Mouse (Mus musculus) forebrain, embryonic 10.5 days (tissue): ENCODE measurements around the gene Xpnpep3. TPM values are rescaled to one million over a fixed set of nuclear protein-coding genes. Genes with fewer than 3 reads are reported as not detected.

Experiments used
- DNase-seq: peaks from one replicate; pipeline ENCODE4 v3.0.0-alpha.2; 2017; ENCODE audit warnings: low spot score; ENCODE audit errors: extremely low spot score
- H3K27ac ChIP-seq: fragments of 300-500 bp; sonication (generic); 2 replicates; pipeline ENCODE4 v1.5.1; 2016; ENCODE audit warnings: mild to moderate bottlenecking
- H3K27me3 ChIP-seq: fragments of 300-500 bp; sonication (generic); 2 replicates; pipeline ENCODE4 v1.6.1; 2016; ENCODE audit warnings: mild to moderate bottlenecking; ENCODE audit not compliant: poor library complexity, severe bottlenecking
- H3K36me3 ChIP-seq: fragments of 300-500 bp; sonication (generic); replicated peaks from 2 replicates; pipeline ENCODE4 v1.6.1; 2016; ENCODE audit warnings: mild to moderate bottlenecking, moderate library complexity
- H3K4me1 ChIP-seq: fragments of 300-500 bp; sonication (generic); 2 replicates; pipeline ENCODE4 v1.6.1; 2016
- H3K4me3 ChIP-seq: fragments of 300-500 bp; sonication (generic); 2 replicates; pipeline ENCODE4 v1.5.1; 2016; ENCODE audit warnings: mild to moderate bottlenecking, moderate library complexity
- H3K9me3 ChIP-seq: fragments of 300-500 bp; sonication (generic); 2 replicates; pipeline ENCODE4 v1.6.1; 2016; ENCODE audit warnings: mild to moderate bottlenecking, moderate library complexity
- WGBS: fragments of 180-500 bp; shearing (Covaris S2); methylation state at CpG from one replicate; pipeline ENCODE4 v1.1.7; 2016; 5-methylcytosine and 5-hydroxymethylcytosine counted together
- polyA plus RNA-seq: library from polyadenylated mRNA; unstranded; fragments of >200 nt; fragmentation: Nextera tagmentation; extraction: Ambion mirVana; gene quantifications from 2 replicates; pipeline ENCODE4 v1.2.1, GENCODE M21; 2016

Gene Xpnpep3
- polyA plus RNA-seq, result 14.5 and 15.0 TPM in 2 replicates

- H3K27ac ChIP-seq, result peak within 1 kb of the TSS; percentile 97
- under 1% methylated on average over 50 of the region's 50 CpGs for WGBS
Measured at GRCm38 (mm10) chr15:81399638-81400315, at the start of gene Xpnpep3, which contains the start of gene St13. Gene Xpnpep3 (plus strand): TSS chr15:81400138. Gene St13 (minus strand): TSS chr15:81400077.

DNA sequence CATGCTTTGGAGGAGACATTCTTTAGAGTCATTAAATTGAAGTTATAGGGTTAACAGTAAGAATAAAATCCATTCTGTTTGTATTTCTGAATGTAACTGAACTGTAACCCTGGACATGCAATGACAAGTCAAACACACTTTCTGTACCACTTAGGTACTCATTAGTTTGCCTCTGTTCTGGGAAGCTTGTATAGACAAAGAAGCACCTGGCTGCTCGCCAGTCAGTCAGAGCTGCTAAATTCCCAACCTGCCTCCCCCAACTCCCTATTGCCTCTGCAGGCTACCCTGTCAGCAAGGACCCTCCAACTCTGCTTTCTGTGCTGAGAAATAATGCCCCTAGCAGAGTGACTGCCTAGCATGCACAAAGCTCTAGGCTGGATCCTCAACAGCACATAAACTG is 49.5 kb upstream of the Xpnpep3 start:
- WGBS, result 81% methylated on average over 1 of the region's 1 CpGs
- Histone ChIP-seq H3K27me3 (no peaks in the 10 kb centered on the region), H3K4me1 (no peaks in the 10 kb centered on the region), H3K36me3 (peaks cover 3% of the 10 kb centered on the region), H3K9me3 (no peaks in the 10 kb centered on the region), H3K27ac (no peak overlapping the region), H3K4me3 (no peak overlapping the region)
- DNase-seq, result no peak

More at GRCm38 (mm10) chr15:81399638-81400315, at the start of gene Xpnpep3, which contains the start of gene St13:
- peak within 1 kb of the TSS; percentile 90 for H3K4me3 ChIP-seq
- H3K9me3 ChIP-seq, result no peaks in the 10 kb centered on the region
- peaks cover 30% of the 10 kb centered on the region for H3K36me3 ChIP-seq
- H3K27me3 ChIP-seq, result no peaks in the 10 kb centered on the region
- DNase-seq, result peak; percentile 92
- peaks cover 30% of the 10 kb centered on the region for H3K4me1 ChIP-seq

DNA sequence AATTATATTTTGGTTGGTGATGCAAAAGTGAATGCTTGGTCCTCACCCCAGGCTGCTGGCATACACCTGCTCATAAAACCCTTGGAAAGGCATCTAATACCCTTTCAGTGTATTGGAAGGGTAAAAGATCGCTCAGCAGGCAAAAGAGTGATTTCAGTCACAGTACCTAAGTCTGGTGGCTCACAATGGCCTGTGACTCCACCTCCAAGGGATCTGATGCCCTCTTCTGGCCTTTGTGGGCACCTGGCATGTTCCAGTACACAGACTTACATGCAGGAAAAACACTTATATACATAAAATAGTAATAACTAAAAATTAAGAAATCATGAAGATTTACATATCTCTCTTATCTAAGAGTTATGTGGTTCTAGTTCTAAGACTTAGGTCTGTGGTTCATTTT is 47.3 kb upstream of the Xpnpep3 start:
- no peak for DNase-seq
- Histone ChIP-seq H3K9me3 (no peaks in the 10 kb centered on the region), H3K4me1 (peaks cover 13% of the 10 kb centered on the region), H3K4me3 (no peak overlapping the region), H3K27ac (no peak overlapping the region), H3K27me3 (no peaks in the 10 kb centered on the region), H3K36me3 (peaks cover 6% of the 10 kb centered on the region)
- WGBS, result 76% methylated on average over 1 of the region's 1 CpGs

GRCm38 (mm10) chr15:81355146-81355761 is 44.7 kb upstream of the Xpnpep3 start:
- peak; percentile 55 for DNase-seq
- WGBS, result 53% methylated on average over 3 of the region's 3 CpGs

DNA sequence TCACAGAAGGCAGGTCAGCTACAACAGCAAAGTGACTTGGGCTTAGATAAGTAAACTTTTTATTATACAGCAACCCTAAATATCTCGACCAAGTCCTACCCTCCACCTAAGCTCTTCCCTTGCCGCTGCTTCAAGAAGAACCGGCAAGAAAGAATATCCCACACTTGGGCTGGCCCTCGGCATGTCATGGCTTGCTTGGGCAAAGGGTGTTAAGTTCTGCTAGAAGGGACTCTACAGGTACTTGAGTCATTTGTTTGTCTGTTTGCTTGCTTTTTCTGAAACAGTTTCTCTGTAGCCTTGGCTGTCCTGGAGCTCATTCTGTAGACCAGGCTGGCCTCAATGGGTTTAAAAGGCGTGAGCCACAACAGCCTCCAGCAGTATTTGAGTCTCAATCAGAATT is 43.0 kb upstream of the Xpnpep3 start:
- no peak for DNase-seq
- Histone ChIP-seq H3K9me3 (no peaks in the 10 kb centered on the region), H3K27ac (no peak overlapping the region), H3K36me3 (peaks cover 8% of the 10 kb centered on the region), H3K4me1 (peaks cover 46% of the 10 kb centered on the region), H3K27me3 (no peaks in the 10 kb centered on the region), H3K4me3 (no peak overlapping the region)
- WGBS, result 52% methylated on average over 5 of the region's 5 CpGs

More at GRCm38 (mm10) chr15:81355146-81355761, 44.7 kb upstream of the Xpnpep3 start:
- H3K4me3 ChIP-seq, result no peak overlapping the region
- H3K36me3 ChIP-seq, result peaks cover 8% of the 10 kb centered on the region
- no peak overlapping the region for H3K27ac ChIP-seq
- H3K4me1 ChIP-seq, result peaks cover 31% of the 10 kb centered on the region
- H3K9me3 ChIP-seq, result no peaks in the 10 kb centered on the region
- no peaks in the 10 kb centered on the region for H3K27me3 ChIP-seq

- H3K4me1 ChIP-seq, result peaks cover 46% of the 10 kb centered on the region
- no peak overlapping the region for H3K4me3 ChIP-seq
- DNase-seq, result no peak
- no peaks in the 10 kb centered on the region for H3K27me3 ChIP-seq
- H3K27ac ChIP-seq, result no peak overlapping the region
- peaks cover 24% of the 10 kb centered on the region for H3K36me3 ChIP-seq
- 90% methylated on average over 3 of the region's 3 CpGs for WGBS
- H3K9me3 ChIP-seq, result no peaks in the 10 kb centered on the region
Measured at GRCm38 (mm10) chr15:81358943-81359342, 41.0 kb upstream of the Xpnpep3 start.

DNA sequence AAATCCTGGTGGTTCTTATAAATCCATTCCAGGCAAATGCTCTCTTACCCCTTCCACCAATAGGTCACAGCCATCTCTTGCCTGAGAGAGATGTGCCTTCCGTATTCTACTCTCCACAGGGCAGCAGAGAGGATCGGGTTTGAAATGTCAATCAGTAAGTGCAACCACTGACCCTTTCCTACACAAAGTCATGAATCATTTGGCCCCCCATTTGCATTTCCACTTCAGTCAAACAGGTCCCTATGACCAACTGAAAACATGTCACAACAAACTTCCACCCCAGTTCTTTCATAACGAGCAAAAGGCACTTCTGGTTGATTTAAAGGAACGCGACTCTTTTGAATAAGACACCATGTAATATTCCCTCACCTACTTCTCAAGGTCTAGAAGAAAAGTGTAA is 40.5 kb upstream of the Xpnpep3 start:
- 89% methylated on average over 5 of the region's 5 CpGs for WGBS
- Histone ChIP-seq H3K4me3 (peak overlapping the region; percentile 78), H3K27me3 (no peaks in the 10 kb centered on the region)

GRCm38 (mm10) chr15:81360345-81361021 is 39.5 kb upstream of the Xpnpep3 start, which contains the start of gene Slc25a17:
Gene Slc25a17 (minus strand): TSS chr15:81360812.
- Histone ChIP-seq H3K9me3 (no peaks in the 10 kb centered on the region), H3K4me1 (peaks cover 46% of the 10 kb centered on the region), H3K36me3 (peaks cover 35% of the 10 kb centered on the region), H3K27me3 (no peaks in the 10 kb centered on the region), H3K27ac (peak within 1 kb of the TSS; percentile 91), H3K4me3 (peak within 1 kb of the TSS; percentile 78)
- under 1% methylated on average over 30 of the region's 30 CpGs for WGBS
- DNase-seq, result peak; percentile 96

More for the DNA sequence above, 40.5 kb upstream of the Xpnpep3 start:
- H3K9me3 ChIP-seq, result no peaks in the 10 kb centered on the region
- no peak overlapping the region for H3K27ac ChIP-seq
- H3K4me1 ChIP-seq, result peaks cover 46% of the 10 kb centered on the region
- H3K36me3 ChIP-seq, result peaks cover 28% of the 10 kb centered on the region
- no peak for DNase-seq

GRCm38 (mm10) chr15:81361022-81361404 is 38.9 kb upstream of the Xpnpep3 start:
- H3K27ac ChIP-seq, result peak overlapping the region; percentile 91
- no peaks in the 10 kb centered on the region for H3K27me3 ChIP-seq
- H3K4me1 ChIP-seq, result peaks cover 46% of the 10 kb centered on the region
- no peak for DNase-seq
- 45% methylated on average over 6 of the region's 6 CpGs for WGBS
- H3K9me3 ChIP-seq, result no peaks in the 10 kb centered on the region
- peak overlapping the region; percentile 78 for H3K4me3 ChIP-seq
- H3K36me3 ChIP-seq, result peaks cover 40% of the 10 kb centered on the region

GRCm38 (mm10) chr15:81361417-81362015 is 38.4 kb upstream of the Xpnpep3 start:
- Histone ChIP-seq H3K27ac (0 out of 2 replicates have a peak overlapping the region, but pooled peaks have one; percentile 91), H3K9me3 (no peaks in the 10 kb centered on the region), H3K4me1 (peaks cover 44% of the 10 kb centered on the region), H3K4me3 (peak overlapping the region; percentile 78; the same call in 1 of the 2 replicates), H3K27me3 (no peaks in the 10 kb centered on the region), H3K36me3 (peaks cover 45% of the 10 kb centered on the region)
- no peak for DNase-seq
- whole genome bisulfite sequencing, result 45% methylated on average over 10 of the region's 10 CpGs

DNA sequence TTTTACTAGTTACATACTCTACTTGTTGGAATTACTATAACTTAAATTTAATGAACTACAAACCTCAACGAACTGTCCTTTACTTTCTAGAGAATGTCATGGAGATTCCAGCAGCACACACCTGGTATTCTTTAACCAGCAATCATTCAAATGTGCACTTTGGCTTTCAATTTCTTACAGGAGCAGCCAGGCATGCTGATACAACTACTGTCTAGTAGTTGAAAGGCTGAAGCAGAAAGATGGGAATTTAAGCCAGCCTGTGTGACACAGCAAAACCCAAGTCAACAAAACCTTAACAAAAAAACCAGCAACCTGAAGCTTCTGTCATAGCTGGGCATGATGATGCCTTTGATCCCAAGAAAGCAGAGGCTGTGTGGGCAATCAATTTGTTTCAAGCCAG is 37.4 kb upstream of the Xpnpep3 start:
- H3K36me3 ChIP-seq, result peaks cover 54% of the 10 kb centered on the region
- H3K4me3 ChIP-seq, result no peak overlapping the region
- no peaks in the 10 kb centered on the region for H3K27me3 ChIP-seq
- H3K9me3 ChIP-seq, result no peaks in the 10 kb centered on the region
- peaks cover 34% of the 10 kb centered on the region for H3K4me1 ChIP-seq
- DNase-seq, result no peak
- H3K27ac ChIP-seq, result no peak overlapping the region
- 91% methylated on average over 1 of the region's 1 CpGs for WGBS

DNA sequence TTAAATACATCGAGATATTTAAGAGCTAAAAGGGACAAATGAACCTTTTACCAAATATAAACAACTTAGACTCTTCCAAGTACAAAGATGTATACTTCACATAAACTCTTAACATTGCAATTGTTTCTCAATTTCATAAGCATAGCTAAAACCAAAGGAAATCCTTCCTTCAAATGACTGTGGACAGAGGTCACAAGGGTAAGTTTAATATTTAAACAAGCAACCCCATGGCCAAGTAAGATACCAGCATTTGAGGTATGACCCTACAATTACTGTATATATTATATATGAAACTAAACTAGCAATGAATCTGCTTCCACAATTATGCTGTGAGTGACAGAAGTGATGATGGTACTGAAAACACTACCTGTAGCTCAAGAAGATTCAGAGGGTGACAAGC is 35.7 kb upstream of the Xpnpep3 start:
- H3K9me3 ChIP-seq, result no peaks in the 10 kb centered on the region
- H3K4me1 ChIP-seq, result peaks cover 24% of the 10 kb centered on the region
- WGBS, result 96% methylated on average over 1 of the region's 1 CpGs
- H3K27ac ChIP-seq, result no peak overlapping the region
- no peaks in the 10 kb centered on the region for H3K27me3 ChIP-seq
- no peak overlapping the region for H3K4me3 ChIP-seq
- H3K36me3 ChIP-seq, result peaks cover 69% of the 10 kb centered on the region
- no peak for DNase-seq
